Mouse (Mus musculus) liver, embryonic 14.5 days (tissue): ENCODE results near the gene Dlg2. TPM values are rescaled to one million over a fixed set of nuclear protein-coding genes. Genes with fewer than 3 reads are reported as not detected.

Experiments
- ATAC-seq: fragments of 200-750 bp; cut with Nextera tagmentation; 2 replicates; pipeline ENCODE4 v1.8.0; 2017; ENCODE audit warnings: moderate number of reproducible peaks, mild to moderate bottlenecking, moderate library complexity; ENCODE audit not compliant: insufficient read depth
- DNase-seq, 3 experiments: peaks; one replicate each; pipeline ENCODE4 v3.0.0-alpha.2; 2012 to 2013; ENCODE audit warnings: low read depth in 3 of 3, low spot score in 3 of 3
- H3K27ac ChIP-seq: fragments of 300-500 bp; sonication (generic); 2 replicates; pipeline ENCODE4 v1.5.1; 2014; ENCODE audit warnings: moderate library complexity, mild to moderate bottlenecking, control low read depth, inconsistent platforms
- H3K27me3 ChIP-seq: fragments of 300-500 bp; sonication (generic); 2 replicates; pipeline ENCODE4 v1.6.1; 2014; ENCODE audit warnings: mild to moderate bottlenecking, low read length, moderate library complexity; ENCODE audit not compliant: control insufficient read depth, insufficient read depth
- H3K36me3 ChIP-seq: fragments of 300-500 bp; sonication (generic); replicated peaks from 2 replicates; pipeline ENCODE4 v1.6.1; 2014; ENCODE audit warnings: low read depth; ENCODE audit not compliant: control insufficient read depth, insufficient read depth
- H3K4me1 ChIP-seq, 2 experiments: fragments of 200-500 bp in 1 of 2; fragments of 300-500 bp in 1 of 2; sonication (generic) in 1 of 2; replicated peaks; 2 replicates each; pipeline ENCODE4 v1.6.1; 2012 to 2014; ENCODE audit warnings: antibody characterized with exemption in 1 of 2, inconsistent platforms in 1 of 2, low read length in 1 of 2; ENCODE audit not compliant: control insufficient read depth in 2 of 2, insufficient read depth in 2 of 2
- H3K4me2 ChIP-seq: fragments of 300-500 bp; sonication (generic); 2 replicates; pipeline ENCODE4 v1.6.1; 2014; ENCODE audit warnings: low read depth, mild to moderate bottlenecking, control low read depth, moderate library complexity
- H3K4me3 ChIP-seq, 2 experiments: fragments of 200-500 bp in 1 of 2; fragments of 300-500 bp in 1 of 2; sonication (generic) in 1 of 2; 2 replicates each; pipeline ENCODE4 v1.5.1; 2012 to 2014; ENCODE audit warnings: low read depth in 2 of 2, low read length in 2 of 2, mild to moderate bottlenecking in 2 of 2, control low read depth in 1 of 2, inconsistent platforms in 1 of 2, moderate library complexity in 1 of 2; ENCODE audit not compliant: insufficient read depth in 1 of 2
- H3K9ac ChIP-seq: fragments of 300-500 bp; sonication (generic); replicated peaks from 2 replicates; pipeline ENCODE4 v1.6.1; 2014; ENCODE audit warnings: mild to moderate bottlenecking, control low read depth, moderate library complexity
- H3K9me3 ChIP-seq: fragments of 300-500 bp; sonication (generic); 2 replicates; pipeline ENCODE4 v1.6.1; 2016; ENCODE audit warnings: low read length, mixed read lengths; ENCODE audit not compliant: control insufficient read depth
- CTCF ChIP-seq: IDR thresholded peaks from 2 replicates; pipeline ENCODE4 v1.5.1; 2016; ENCODE audit warnings: antibody characterized with exemption, low read depth, control low read depth
- EP300 ChIP-seq: IDR thresholded peaks from 2 replicates; pipeline ENCODE4 v1.6.1; 2016; ENCODE audit warnings: antibody characterized with exemption, low read depth
- WGBS: fragments of 180-500 bp; shearing (Covaris S2); extraction: QIAGEN DNeasy Blood & Tissue Kit; methylation state at CpG from one replicate; pipeline ENCODE4 v1.1.7; 2014; ENCODE audit not compliant: insufficient replicate concordance; 5-methylcytosine and 5-hydroxymethylcytosine counted together
- polyA plus RNA-seq, 2 experiments: library from polyadenylated mRNA; depleted of rRNA in 1 of 2; stranded (reverse) in 1 of 2; unstranded in 1 of 2; fragments of >200 nt; fragmentation: Nextera tagmentation in 1 of 2; extraction: Ambion mirVana in 1 of 2; gene quantifications; 2 replicates each; pipeline versions ENCODE4 v1.2.1 to v1.2.3; 2012 to 2014

Gene Dlg2
- polyA plus RNA-seq (2012; rRNA removed), result 0.44 and 0.45 TPM in 2 replicates
- polyA plus RNA-seq (2014; fragmentation: Nextera tagmentation; extraction: Ambion mirVana), result 0.33 and 0.51 TPM in 2 replicates

- peaks cover 2% of the 10 kb centered on the region; the same call in 1 of the 2 replicates for H3K27me3 ChIP-seq
- peaks cover 8 to 11% of the 10 kb centered on the region in 2 experiments for H3K4me1 ChIP-seq
- peak within 1 kb of the TSS; percentile 98 for H3K4me2 ChIP-seq
- ATAC-seq (no peak), DNase-seq (no peak)
- no peaks in the 10 kb centered on the region for H3K9me3 ChIP-seq
- H3K27ac ChIP-seq, result peak within 1 kb of the TSS; percentile 28
- peak within 1 kb of the TSS; percentile 74 for H3K9ac ChIP-seq
- no peaks in the 10 kb centered on the region for H3K36me3 ChIP-seq
- H3K4me3 ChIP-seq, result peak within 1 kb of the TSS; percentile 70 to 93
- TF ChIP-seq EP300 (no peak), CTCF (no peak)
- under 1% methylated on average over 32 of the region's 32 CpGs for WGBS
These were observed at the start of gene Dlg2 for GRCm38 (mm10) chr7:90476313-90477245. TSS of gene Dlg2 (plus strand) at chr7:90476672.

DNA sequence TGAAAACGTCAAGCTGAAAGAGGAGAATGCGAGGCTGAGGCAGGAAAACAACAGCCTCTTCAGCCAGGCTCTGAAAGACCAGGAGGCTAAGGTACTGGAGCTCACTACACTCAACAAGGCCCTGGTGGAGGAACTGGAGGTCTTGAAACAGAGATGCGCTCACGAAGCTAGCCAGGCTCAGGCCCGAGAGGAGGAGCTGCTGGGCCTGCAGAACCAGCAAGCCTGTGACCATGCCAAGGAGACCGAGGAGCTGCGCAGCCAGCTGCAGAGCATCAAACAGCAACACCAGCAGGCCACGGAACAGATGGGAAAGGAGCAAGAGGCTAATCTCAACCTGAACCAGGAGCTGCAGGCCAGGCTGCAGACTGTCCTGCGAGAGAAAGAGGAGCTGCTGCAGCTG, 49.5 kb upstream of the Dlg2 start:
- whole genome bisulfite sequencing, result 58% methylated on average over 9 of the region's 9 CpGs
- ATAC-seq (no peak), DNase-seq (no peak)
- Histone ChIP-seq H3K36me3 (no peaks in the 10 kb centered on the region), H3K9me3 (no peaks in the 10 kb centered on the region), H3K4me2 (no peak overlapping the region; the same call in 1 of the 2 replicates), H3K9ac (no peak overlapping the region), H3K4me3 (no peak overlapping the region), H3K27ac (no peak overlapping the region), H3K4me1 (no peaks in the 10 kb centered on the region), H3K27me3 (no peaks in the 10 kb centered on the region)
- no peak for TF ChIP-seq EP300
- no peak for TF ChIP-seq CTCF

DNA sequence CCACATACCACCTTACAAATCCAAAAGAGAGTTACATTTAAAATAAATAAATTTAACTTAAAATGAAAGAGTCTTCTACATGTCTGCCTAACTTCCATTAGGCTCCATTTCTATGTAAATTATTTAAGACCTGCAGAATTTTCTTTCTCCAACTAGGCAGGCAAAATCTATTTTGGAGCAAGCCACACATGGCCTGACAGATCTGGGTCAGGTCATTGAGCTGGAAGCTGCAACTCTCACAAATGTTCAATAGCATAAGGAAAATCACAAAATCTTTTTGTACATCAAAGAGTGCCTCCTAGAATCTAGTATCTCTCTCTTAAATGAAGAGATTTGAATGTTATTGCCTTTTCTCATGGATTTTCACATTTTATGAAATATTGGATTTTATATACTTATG, 44.3 kb upstream of the Dlg2 start:
- Histone ChIP-seq H3K27me3 (no peaks in the 10 kb centered on the region), H3K9me3 (no peaks in the 10 kb centered on the region), H3K4me1 (no peaks in the 10 kb centered on the region), H3K4me3 (no peak overlapping the region), H3K27ac (no peak overlapping the region), H3K4me2 (no peak overlapping the region), H3K36me3 (no peaks in the 10 kb centered on the region), H3K9ac (no peak overlapping the region)
- ATAC-seq, result no peak
- TF ChIP-seq CTCF (no peak), EP300 (no peak)
- no peak for DNase-seq

GRCm38 (mm10) chr7:90440044-90440443, 36.4 kb upstream of the Dlg2 start:
- TF ChIP-seq CTCF, result no peak
- no peak for TF ChIP-seq EP300
- Histone ChIP-seq H3K9me3 (no peaks in the 10 kb centered on the region), H3K4me3 (no peak overlapping the region), H3K27me3 (no peaks in the 10 kb centered on the region), H3K9ac (no peak overlapping the region), H3K36me3 (no peaks in the 10 kb centered on the region; the same call in 1 of the 2 replicates), H3K4me2 (no peak overlapping the region), H3K27ac (no peak overlapping the region), H3K4me1 (no peaks in the 10 kb centered on the region)
- WGBS, result 71% methylated on average over 4 of the region's 4 CpGs
- DNase-seq (no peak), ATAC-seq (no peak)

GRCm38 (mm10) chr7:90442070-90442469, 34.4 kb upstream of the Dlg2 start:
- peak overlapping the region; percentile 83 for H3K9ac ChIP-seq
- H3K4me2 ChIP-seq, result peak overlapping the region; percentile 78
- H3K27ac ChIP-seq, result peak overlapping the region; percentile 51
- no peaks in the 10 kb centered on the region for H3K27me3 ChIP-seq
- H3K9me3 ChIP-seq, result no peaks in the 10 kb centered on the region
- TF ChIP-seq EP300 (no peak), CTCF (no peak)
- H3K4me1 ChIP-seq, result peaks cover 0 to 3% of the 10 kb centered on the region in 2 experiments; a peak in 2 of 4 replicates
- peak overlapping the region; percentile 48 to 87 for H3K4me3 ChIP-seq
- peaks cover 4% of the 10 kb centered on the region for H3K36me3 ChIP-seq
- WGBS, result 12% methylated on average over 4 of the region's 4 CpGs
- DNase-seq (no peak), ATAC-seq (no peak)
